Mouse (Mus musculus): ENCODE results near the gene Mmab.

GRCm38 (mm10) chr5:114428621-114429020 is 15.2 kb downstream of the Mmab start:
- TF ChIP-seq CTCF (IDR thresholded peaks at IDR 0.05; ENCODE audit: low read depth): no peak
- no peak for TF ChIP-seq EP300 (optimal IDR thresholded peaks at IDR 0.05)

Data from stomach, postnatal 0 days (tissue).